Mouse (Mus musculus) lung, adult 2 months (tissue): ENCODE results near the gene Avpi1. TPM values are rescaled to one million over a fixed set of nuclear protein-coding genes. Genes with fewer than 3 reads are reported as not detected.
A peak's percentile ranks its signal among the peaks of the same experiment; 100 is the strongest.

Experiments
- DNase-seq: peaks from one replicate; pipeline ENCODE4 v3.0.0; 2022
- H3K4me1 ChIP-seq: fragments of 200-500 bp; 2 replicates; pipeline ENCODE4 v1.6.1; 2011; ENCODE audit warnings: low read length; ENCODE audit not compliant: control insufficient read depth, insufficient read depth
- H3K4me3 ChIP-seq: fragments of 200-500 bp; replicated peaks from 2 replicates; pipeline ENCODE3; 2011; ENCODE audit warnings: low read depth, mild to moderate bottlenecking, control low read depth, low read length; ENCODE audit errors: extremely low read depth
- CTCF ChIP-seq: fragments of 200-500 bp; IDR thresholded peaks from 2 replicates; pipeline ENCODE4 v1.5.1; 2011; ENCODE audit warnings: mild to moderate bottlenecking, low read length, control low read depth; ENCODE audit not compliant: insufficient read depth
- POLR2A ChIP-seq: fragments of 200-500 bp; IDR thresholded peaks from 2 replicates; pipeline ENCODE4 v1.6.1; 2011; ENCODE audit warnings: low read depth, mild to moderate bottlenecking, control low read depth, low read length, borderline replicate concordance; ENCODE audit errors: extremely low read depth
- WGBS: fragments of 180-500 bp; shearing (Covaris S2); methylation state at CpG from one replicate; pipeline ENCODE4 v1.1.7; 2018; 5-methylcytosine and 5-hydroxymethylcytosine counted together
- polyA plus RNA-seq: library from polyadenylated mRNA; depleted of rRNA; stranded (reverse); fragments of >200 nt; gene quantifications from 2 replicates; pipeline ENCODE4 v1.2.3, GENCODE M21; 2012

Avpi1 gene
- polyA plus RNA-seq, 1 experiment: 46.8 TPM

- no peak for DNase-seq
- Histone ChIP-seq H3K4me3 (no peak overlapping the region), H3K4me1 (peaks cover 20% of the 10 kb centered on the region)
- TF ChIP-seq CTCF: no peak
- no peak for TF ChIP-seq POLR2A
- WGBS: 80% methylated on average over 2 of the region's 2 CpGs
Measured at GRCm38 (mm10) chr19:42145731-42146130, 16.9 kb upstream of the Avpi1 start.

- peak; percentile 56 for DNase-seq
- 41% methylated on average over 4 of the region's 4 CpGs for WGBS
- Histone ChIP-seq H3K4me3 (no peak overlapping the region), H3K4me1 (peaks cover 20% of the 10 kb centered on the region)
- no peak for TF ChIP-seq POLR2A
- TF ChIP-seq CTCF: no peak
Measured at GRCm38 (mm10) chr19:42145210-42145609, 16.4 kb upstream of the Avpi1 start.

GRCm38 (mm10) chr19:42144541-42145167, 15.8 kb upstream of the Avpi1 start:
- peak; percentile 79 for DNase-seq
- H3K4me3 ChIP-seq: no peak overlapping the region
- TF ChIP-seq CTCF (peak; percentile 68), POLR2A (no peak)
- WGBS: 19% methylated on average over 8 of the region's 8 CpGs
- H3K4me1 ChIP-seq: peaks cover 18% of the 10 kb centered on the region

DNA sequence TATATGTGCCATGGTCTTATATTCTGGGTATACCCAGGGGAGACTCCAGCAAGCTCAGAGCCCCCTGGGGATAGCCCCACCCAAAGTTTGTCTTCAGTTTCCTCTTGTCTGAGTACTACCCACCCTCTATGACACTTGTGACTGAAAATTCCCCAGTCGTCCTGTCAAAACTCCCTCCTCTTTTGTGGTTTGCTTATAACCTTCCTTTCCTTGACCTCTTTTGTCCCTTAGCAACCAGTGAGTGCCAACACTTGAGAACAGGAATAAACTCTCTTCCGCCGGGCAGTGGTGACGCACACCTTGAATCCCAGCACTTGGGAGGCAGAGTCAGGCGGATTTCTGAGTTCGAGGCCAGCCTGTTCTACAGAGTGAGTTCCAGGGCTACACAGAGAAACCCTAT, 15.2 kb upstream of the Avpi1 start:
- 10% methylated on average over 6 of the region's 6 CpGs for WGBS
- no peak for DNase-seq
- TF ChIP-seq CTCF (no peak), POLR2A (no peak)
- Histone ChIP-seq H3K4me1 (peaks cover 13% of the 10 kb centered on the region), H3K4me3 (no peak overlapping the region)

DNA sequence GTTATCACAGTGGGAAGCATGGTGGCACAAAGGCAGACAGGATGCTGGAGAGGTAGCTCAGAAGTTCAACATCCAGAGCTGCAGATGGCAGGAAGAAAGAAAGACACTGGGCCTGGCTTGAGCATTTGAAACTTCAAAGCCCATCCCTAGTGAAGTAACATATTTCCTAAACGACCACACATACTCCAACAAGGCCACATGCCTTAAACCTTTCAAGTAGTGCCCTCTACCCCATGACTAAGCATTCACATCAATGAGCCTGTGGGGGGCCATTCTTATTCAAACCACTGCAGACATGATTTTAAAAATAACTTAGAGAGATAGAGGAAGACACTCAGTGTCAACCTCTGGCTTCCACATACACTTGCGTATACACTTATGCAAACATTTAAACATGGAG, 13.9 kb upstream of the Avpi1 start:
- H3K4me3 ChIP-seq: no peak overlapping the region
- H3K4me1 ChIP-seq: peaks cover 15% of the 10 kb centered on the region
- TF ChIP-seq POLR2A (no peak), CTCF (no peak)
- 69% methylated on average over 2 of the region's 2 CpGs for WGBS
- DNase-seq: no peak

- no peak for TF ChIP-seq POLR2A
- no peak for TF ChIP-seq CTCF
- no peak for DNase-seq
- H3K4me1 ChIP-seq: peaks cover 15% of the 10 kb centered on the region
- 89% methylated on average over 3 of the region's 3 CpGs for WGBS
- H3K4me3 ChIP-seq: no peak overlapping the region
Measured at GRCm38 (mm10) chr19:42141998-42142397, 13.1 kb upstream of the Avpi1 start.

DNA sequence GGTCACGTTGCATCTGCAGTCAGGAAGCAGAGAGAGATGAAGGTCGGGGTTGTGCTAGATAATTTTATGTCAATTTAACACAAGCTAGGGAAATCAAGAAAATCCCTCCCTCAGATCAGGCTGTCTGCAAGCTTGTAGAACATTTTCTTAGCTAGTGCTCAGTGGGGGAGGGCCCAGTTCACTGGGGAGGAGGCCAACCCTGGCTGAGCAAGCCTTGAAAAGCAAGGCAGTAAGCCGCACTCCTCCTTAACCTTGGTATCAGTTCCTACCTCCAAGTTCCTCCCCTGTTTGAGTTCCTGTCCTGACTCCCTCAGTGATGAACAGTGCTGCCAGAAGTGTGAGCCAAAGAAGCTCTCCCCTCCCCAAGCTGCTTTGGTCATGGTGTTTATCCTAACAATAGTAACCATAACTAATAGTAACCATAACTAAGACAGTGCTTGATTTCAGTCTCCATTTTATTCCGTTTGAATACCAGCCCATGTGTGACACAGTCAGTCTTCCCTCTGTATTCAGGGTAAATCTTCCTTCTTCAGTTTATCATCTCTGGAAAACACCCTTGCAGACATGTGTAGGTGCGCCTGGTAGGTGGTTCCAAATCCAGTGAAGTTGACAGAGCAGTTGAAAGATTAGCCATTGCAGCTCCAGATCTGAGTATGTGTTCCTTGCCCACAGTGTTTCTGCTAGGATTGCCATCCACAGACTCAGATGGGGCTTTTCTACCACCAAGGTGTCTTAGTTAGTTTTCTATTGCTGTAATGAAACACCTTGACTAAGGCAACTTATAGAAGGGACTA, 11.1 kb upstream of the Avpi1 start:
- Histone ChIP-seq H3K4me3 (no peak overlapping the region), H3K4me1 (peaks cover 4% of the 10 kb centered on the region; the same call in 1 of the 2 replicates)
- 73% methylated on average over 5 of the region's 5 CpGs for WGBS
- DNase-seq: no peak
- TF ChIP-seq CTCF (no peak), POLR2A (no peak)

GRCm38 (mm10) chr19:42138517-42139285, 9.8 kb upstream of the Avpi1 start:
- 64% methylated on average over 15 of the region's 15 CpGs for WGBS
- TF ChIP-seq CTCF (no peak), POLR2A (no peak)
- Histone ChIP-seq H3K4me3 (no peak overlapping the region), H3K4me1 (peaks cover 4% of the 10 kb centered on the region; the same call in 1 of the 2 replicates)
- no peak for DNase-seq

- TF ChIP-seq POLR2A (no peak), CTCF (no peak)
- H3K4me3 ChIP-seq: no peak overlapping the region
- no peak for DNase-seq
- 91% methylated on average over 4 of the region's 4 CpGs for WGBS
- peaks cover 4% of the 10 kb centered on the region; the same call in 1 of the 2 replicates for H3K4me1 ChIP-seq
Measured at GRCm38 (mm10) chr19:42137167-42137672, 8.4 kb upstream of the Avpi1 start.
